ENCODE assay signal across 8 mouse cellular contexts in genomic region chrX:103622260-103622934, GRCm38 (mm10). TPM values are rescaled to one million over a fixed set of nuclear protein-coding genes. Genes with fewer than 3 reads are reported as not detected.
DNase-seq lines count a peak whose midpoint lies in the region; ATAC-seq lines count a peak whose summit lies in the region.

No protein-coding gene starts in this region.

- intact Hi-C loops in gastrocnemius, postnatal 14 days (cut with DNase I; ENCODE audit: low total_unique reads): loop anchor here (5.0 kb wide), 1 partner anchor 140 kb away; no protein-coding TSS in a partner anchor
- intact Hi-C loops in left cerebral cortex, postnatal 10 days (cut with DNase I): loop anchor here (5.0 kb wide), 1 partner anchor 315 kb away; no protein-coding TSS in a partner anchor

- peak; percentile 83 for ATAC-seq in inflammation-experienced regulatory T-cells, adult 6 months
- ATAC-seq in megakaryocyte-erythroid progenitor cell, adult 5-6 weeks (replicated peaks; ENCODE audit: low FRiP score, low TSS enrichment, poor library complexity, severe bottlenecking): peak; percentile 95

- peak; percentile 95 to 99 for DNase-seq in adrenal gland, adult (ENCODE audit: inconsistent age in 2 of 2, low spot score in 1 of 2)
- peak; percentile 99 for DNase-seq in embryo, embryonic 10.5 days (ENCODE audit: low spot score)
- peak; percentile 97 for DNase-seq in gastrocnemius, postnatal 14 days
- DNase-seq in left cerebral cortex, postnatal 10 days (ENCODE audit: extremely low spot score in 1 of 2, low spot score in 2 of 2): peak; percentile 94 to 98
- peak; percentile 88 for DNase-seq in right cerebral cortex, postnatal 25 days
- DNase-seq in urinary bladder, postnatal 4 days (ENCODE audit: low spot score in 2 of 2): peak; percentile 88 to 96

RNA-seq across cellular contexts. Expression of gene Zcchc13, which starts 8.0 kb away (rescaled TPM):
- total RNA-seq in gastrocnemius, postnatal 14 days (2021): not detected
- polyA plus RNA-seq in inflammation-experienced regulatory T-cells, adult 6 months (2017; shearing (Covaris generic)): not detected
- not detected for total RNA-seq in left cerebral cortex, postnatal 10 days (2021)
- total RNA-seq in megakaryocyte-erythroid progenitor cell, adult 5-6 weeks (2014; fragmentation: Nextera tagmentation): not detected in 2 replicates
- not detected in 2 replicates for total RNA-seq in megakaryocyte-erythroid progenitor cell, adult 5-6 weeks (2017)

Comparison
In these comparisons a context has a peak if more than half of its experiments do, and no peak if none do; other contexts are left out.
1. Peak in every context shown above with its lines: DNase-seq and ATAC-seq.